32 mouse cellular contexts compared by ENCODE assay signal in genomic region chr16:17842437-17842836, GRCm38 (mm10). TPM values are rescaled to one million over a fixed set of nuclear protein-coding genes. Genes with fewer than 3 reads are reported as not detected.
DNase-seq lines count a peak whose midpoint lies in the region; ATAC-seq and TF ChIP-seq lines count a peak whose summit lies in the region.
"Had no signal": no experiment of that assay in that cellular context is flagged by ENCODE, and none has a peak within 500 bp of the region (broad histone marks: within the 10 kb centered on the region; RNA-seq: fewer than 3 reads in every experiment).

No protein-coding gene starts in this region.

- H3K27me3 ChIP-seq in cerebellum, adult 2 months (ENCODE audit: control insufficient read depth, insufficient read depth, low read length) = no peaks in the 10 kb centered on the region
- peaks cover 4% of the 10 kb centered on the region; the same call in 1 of the 2 replicates for H3K27me3 ChIP-seq in liver, embryonic 11.5 days (replicated peaks; ENCODE audit: control insufficient read depth, insufficient read depth, low read length)
- H3K27me3 ChIP-seq: forebrain, embryonic 15.5 days had no signal

- peaks cover 57% of the 10 kb centered on the region for H3K4me1 ChIP-seq in cerebellum, adult 2 months (ENCODE audit: control insufficient read depth, insufficient read depth, low read length)
- no peaks in the 10 kb centered on the region for H3K4me1 ChIP-seq in liver, embryonic 11.5 days (replicated peaks; ENCODE audit: control insufficient read depth, insufficient read depth, low read length)
- H3K4me1 ChIP-seq: embryonic facial prominence, embryonic 10.5 days; embryonic facial prominence, embryonic 13.5 days; forebrain, embryonic 12.5 days; forebrain, embryonic 15.5 days; heart, embryonic 10.5 days; heart, embryonic 13.5 days had no signal

- 36% methylated on average over 7 of the region's 7 CpGs for WGBS in cerebellum, adult 2 months
- WGBS in liver, embryonic 11.5 days = 88% methylated on average over 7 of the region's 7 CpGs

- peak; percentile 54 to 61 for DNase-seq in cerebellum, adult 2 months
- DNase-seq in cerebellum, postnatal 4 days (ENCODE audit: low spot score in 2 of 2) = no peak
- peak; percentile 37 for DNase-seq in brain, adult 2 months (ENCODE audit: low read depth, low spot score)
- peak; percentile 71 for DNase-seq in cerebellum, adult 9-11 months
- no peak for DNase-seq in liver, embryonic 11.5 days (ENCODE audit: low spot score)
- DNase-seq: adrenal gland, adult 8-10 months; adrenal gland, postnatal 25 days; embryo, embryonic 11 days; gastrocnemius, postnatal 10 days; gastrocnemius, postnatal 36 days; heart, adult 2 months; heart, postnatal 14 days; heart, postnatal 4 days; kidney, adult 11 months; kidney, adult 8-10 months had no signal

- H3K36me3 ChIP-seq in liver, embryonic 11.5 days (ENCODE audit: control insufficient read depth, insufficient read depth, low read length) = peaks cover 38% of the 10 kb centered on the region

- TF ChIP-seq POLR2A in cerebellum, adult 2 months (IDR thresholded peaks at IDR 0.05; ENCODE audit: borderline replicate concordance, insufficient read depth, low read length) = no peak

- no peak overlapping the region for H3K27ac ChIP-seq in cerebellum, adult 2 months (ENCODE audit: insufficient read depth, low read length)
- no peak overlapping the region for H3K27ac ChIP-seq in liver, embryonic 11.5 days (ENCODE audit: low read depth, low read length)
- H3K27ac ChIP-seq: embryonic facial prominence, embryonic 10.5 days; embryonic facial prominence, embryonic 13.5 days; forebrain, embryonic 12.5 days; forebrain, embryonic 15.5 days; heart, adult 2 months; heart, embryonic 10.5 days; heart, embryonic 13.5 days; hindbrain, embryonic 14.5 days; hindbrain, postnatal 0 days had no signal

- no peak for ATAC-seq in megakaryocyte, adult 5-6 weeks (ENCODE audit: poor library complexity, severe bottlenecking)
- no peak for ATAC-seq in liver, embryonic 11.5 days (replicated peaks; ENCODE audit: low FRiP score)
- ATAC-seq: activated CD4-positive, CD25-positive, alpha-beta regulatory T cell, adult 4 months; forebrain, embryonic 15.5 days; hindbrain, postnatal 0 days; inflammation-experienced regulatory T-cells, adult 6 months had no signal

- H3K9me3 ChIP-seq in liver, embryonic 11.5 days (ENCODE audit: control insufficient read depth, low read length) = no peaks in the 10 kb centered on the region
- H3K9me3 ChIP-seq: embryonic facial prominence, embryonic 10.5 days; embryonic facial prominence, embryonic 13.5 days; forebrain, embryonic 12.5 days; forebrain, embryonic 15.5 days; heart, embryonic 10.5 days; heart, embryonic 13.5 days had no signal

- no peak overlapping the region for H3K4me3 ChIP-seq in cerebellum, adult 2 months (replicated peaks; ENCODE audit: insufficient read depth, low read depth, low read length)
- H3K4me3 ChIP-seq in liver, embryonic 11.5 days (ENCODE audit: low read depth, low read length) = no peak overlapping the region
- H3K4me3 ChIP-seq: embryonic facial prominence, embryonic 10.5 days; embryonic facial prominence, embryonic 13.5 days; erythroblast, embryonic 14.5 days; forebrain, embryonic 12.5 days; forebrain, embryonic 15.5 days; heart, adult 2 months; heart, embryonic 10.5 days; heart, embryonic 13.5 days had no signal

- no peak overlapping the region for H3K4me2 ChIP-seq in liver, embryonic 11.5 days
- H3K4me2 ChIP-seq: embryonic facial prominence, embryonic 13.5 days; forebrain, embryonic 12.5 days; forebrain, embryonic 15.5 days; heart, embryonic 13.5 days; hindbrain, embryonic 14.5 days had no signal

- TF ChIP-seq CTCF in cerebellum, adult 2 months (IDR thresholded peaks at IDR 0.05; ENCODE audit: borderline replicate concordance, insufficient read depth, low read depth, low read length) = no peak

- H3K9ac ChIP-seq in liver, embryonic 11.5 days (ENCODE audit: low read depth, low read length) = no peak overlapping the region
- H3K9ac ChIP-seq: embryonic facial prominence, embryonic 13.5 days; forebrain, embryonic 12.5 days; forebrain, embryonic 15.5 days; heart, embryonic 13.5 days; hindbrain, embryonic 14.5 days had no signal

RNA-seq across cellular contexts. Expression of gene Car15, which starts 4.3 kb away (rescaled TPM):
- 48.4 and 58.9 TPM in 2 replicates for polyA plus RNA-seq in cerebellum, adult 2 months (2012; rRNA removed)
- 4.1 and 6.1 TPM in 2 replicates for total RNA-seq in megakaryocyte, adult 5-6 weeks (2015)
- total RNA-seq in megakaryocyte, adult 5-6 weeks (2017) = 1.7 and 2.3 TPM in 2 replicates
- polyA plus RNA-seq in liver, embryonic 11.5 days (2014; fragmentation: Nextera tagmentation; extraction: Ambion mirVana) = 1.1 and 1.9 TPM in 2 replicates

RNA-seq across cellular contexts. Expression of gene B830017H08Rik, which starts 9.5 kb away (rescaled TPM):
- 4.3 and 4.7 TPM in 2 replicates for polyA plus RNA-seq in cerebellum, adult 2 months (2012; rRNA removed)
- total RNA-seq in megakaryocyte, adult 5-6 weeks (2015) = not detected in 2 replicates
- total RNA-seq in megakaryocyte, adult 5-6 weeks (2017) = not detected in 2 replicates
- not detected in 2 replicates for polyA plus RNA-seq in liver, embryonic 11.5 days (2014; fragmentation: Nextera tagmentation; extraction: Ambion mirVana)
- total RNA-seq: adrenal gland, adult 8-10 months; adrenal gland, postnatal 25 days; ES-E14; gastrocnemius, adult 18-20 months; gastrocnemius, postnatal 10 days; gastrocnemius, postnatal 36 days; granulocyte monocyte progenitor cell, adult 5-6 weeks; heart, adult 2 months; heart, postnatal 14 days; heart, postnatal 4 days had no signal
- polyA plus RNA-seq: activated CD4-positive, CD25-positive, alpha-beta regulatory T cell, adult 4 months; C2C12; embryonic facial prominence, embryonic 10.5 days; erythroblast, embryonic 14.5 days; forebrain, embryonic 12.5 days; heart, adult 2 months; heart, embryonic 10.5 days; heart, embryonic 13.5 days; heart, embryonic 16.5 days; inflammation-experienced regulatory T-cells, adult 6 months had no signal

RNA-seq across cellular contexts. Expression of gene Scarf2, which starts 45.4 kb away (rescaled TPM):
- polyA plus RNA-seq in cerebellum, adult 2 months (2012; rRNA removed) = 2.1 and 2.5 TPM in 2 replicates
- 0.07 TPM in 1 of 2 replicates, not detected in the other for total RNA-seq in megakaryocyte, adult 5-6 weeks (2015)
- not detected in 2 replicates for total RNA-seq in megakaryocyte, adult 5-6 weeks (2017)
- 5.8 and 6.9 TPM in 2 replicates for polyA plus RNA-seq in liver, embryonic 11.5 days (2014; fragmentation: Nextera tagmentation; extraction: Ambion mirVana)
- polyA plus RNA-seq: activated CD4-positive, CD25-positive, alpha-beta regulatory T cell, adult 4 months; inflammation-experienced regulatory T-cells, adult 6 months had no signal

RNA-seq across cellular contexts. Expression of gene Gm20518, which starts 49.0 kb away (rescaled TPM):
- 9.1 and 9.2 TPM in 2 replicates for polyA plus RNA-seq in cerebellum, adult 2 months (2012; rRNA removed)
- total RNA-seq in megakaryocyte, adult 5-6 weeks (2015) = 0.27 and 0.96 TPM in 2 replicates
- total RNA-seq in megakaryocyte, adult 5-6 weeks (2017) = 0.04 and 0.37 TPM in 2 replicates
- 0.18 and 0.25 TPM in 2 replicates for polyA plus RNA-seq in liver, embryonic 11.5 days (2014; fragmentation: Nextera tagmentation; extraction: Ambion mirVana)
- total RNA-seq: heart, postnatal 4 days had no signal

RNA-seq across cellular contexts. Expression of gene Tssk1, which starts 51.6 kb away (rescaled TPM):
- polyA plus RNA-seq in cerebellum, adult 2 months (2012; rRNA removed) = 0.08 and 0.11 TPM in 2 replicates
- total RNA-seq in megakaryocyte, adult 5-6 weeks (2015) = not detected in 2 replicates
- not detected in 2 replicates for total RNA-seq in megakaryocyte, adult 5-6 weeks (2017)
- polyA plus RNA-seq in liver, embryonic 11.5 days (2014; fragmentation: Nextera tagmentation; extraction: Ambion mirVana) = not detected in 2 replicates
- total RNA-seq: ES-E14; granulocyte monocyte progenitor cell, adult 5-6 weeks; hindbrain, postnatal 0 days had no signal
- polyA plus RNA-seq: activated CD4-positive, CD25-positive, alpha-beta regulatory T cell, adult 4 months; embryonic facial prominence, embryonic 13.5 days; erythroblast, embryonic 14.5 days; forebrain, embryonic 12.5 days; heart, embryonic 10.5 days had no signal

Comparison
In these comparisons a context has a peak if more than half of its experiments do, and no peak if none do; other contexts are left out.
1. DNase-seq: peak in cerebellum, adult 2 months (2 of 2), brain, adult 2 months (single experiment) and cerebellum, adult 9-11 months (single experiment); none in cerebellum, postnatal 4 days (0 of 2) and liver, embryonic 11.5 days (single experiment).
2. RNA of gene Car15, which starts 4.3 kb away (polyA plus RNA-seq): 48.4 to 58.9 TPM in cerebellum, adult 2 months; 1.1 to 1.9 TPM in liver, embryonic 11.5 days; every median in the first group is over 10 times any median in the second.